Mouse (Mus musculus) layer of hippocampus, postnatal 10 days (tissue): Measurements from ENCODE around the gene Flvcr2. TPM values are rescaled to one million over a fixed set of nuclear protein-coding genes. Genes with fewer than 3 reads are reported as not detected.

ENCODE experiments used
- DNase-seq, 2 experiments: peaks; one replicate each; pipeline ENCODE4 v3.0.0; 2021; ENCODE audit warnings: low spot score in 2 of 2
- total RNA-seq, 2 experiments: library from RNA; stranded (reverse); gene quantifications; 2 replicates each; pipeline ENCODE4 v1.2.3; 2021

Flvcr2 gene
- total RNA-seq, 2 experiments from 2014 or later, result 2.8 to 3.0 TPM

DNA sequence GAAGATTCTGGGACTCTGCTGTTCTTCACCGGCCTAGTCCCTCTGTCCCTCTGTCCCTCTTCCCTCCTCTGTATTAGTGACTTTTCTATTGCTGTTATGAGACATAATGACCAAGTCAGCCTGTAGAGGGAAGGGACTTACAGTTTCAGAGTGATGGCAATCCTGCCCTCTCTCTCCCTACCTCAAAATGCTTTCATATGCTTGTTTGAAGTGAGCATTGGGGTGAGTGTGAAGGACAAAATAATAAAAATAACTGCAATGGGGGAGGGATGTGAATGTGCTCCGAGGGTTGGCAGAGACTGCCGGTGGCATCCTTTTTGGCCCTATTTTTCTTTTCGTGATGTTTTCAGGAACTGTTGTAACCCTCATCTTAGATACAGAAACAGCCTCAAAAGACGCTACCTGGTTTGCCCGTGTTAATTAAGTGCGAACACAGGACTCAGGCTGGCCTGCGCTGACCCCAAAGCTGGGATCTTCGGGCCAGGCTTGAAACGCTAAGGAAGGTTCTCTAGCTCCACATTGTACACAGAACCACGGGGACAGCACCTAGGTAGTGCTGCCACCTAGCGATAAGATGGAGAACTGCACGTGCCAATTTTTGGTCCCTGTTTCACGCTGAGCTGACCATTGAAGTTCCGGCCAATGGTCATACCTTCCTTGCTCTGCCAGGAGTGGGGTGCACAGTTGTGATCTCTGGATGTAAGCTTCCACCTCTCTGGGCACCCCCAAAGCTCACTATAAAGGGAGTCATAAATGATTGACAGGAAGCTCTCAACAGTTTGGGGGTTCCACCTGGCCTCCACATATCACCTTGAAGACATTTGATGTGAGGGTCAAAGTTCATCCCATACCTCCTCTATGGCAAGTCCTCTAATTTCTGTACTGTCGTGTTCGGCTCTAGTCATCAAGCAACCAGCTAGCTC lies 17.1 kb upstream of the Flvcr2 start:
- DNase-seq, result peak; percentile 62 to 73

- no peak for DNase-seq
Measured at GRCm38 (mm10) chr12:85729945-85730290, 16.4 kb upstream of the Flvcr2 start.

DNA sequence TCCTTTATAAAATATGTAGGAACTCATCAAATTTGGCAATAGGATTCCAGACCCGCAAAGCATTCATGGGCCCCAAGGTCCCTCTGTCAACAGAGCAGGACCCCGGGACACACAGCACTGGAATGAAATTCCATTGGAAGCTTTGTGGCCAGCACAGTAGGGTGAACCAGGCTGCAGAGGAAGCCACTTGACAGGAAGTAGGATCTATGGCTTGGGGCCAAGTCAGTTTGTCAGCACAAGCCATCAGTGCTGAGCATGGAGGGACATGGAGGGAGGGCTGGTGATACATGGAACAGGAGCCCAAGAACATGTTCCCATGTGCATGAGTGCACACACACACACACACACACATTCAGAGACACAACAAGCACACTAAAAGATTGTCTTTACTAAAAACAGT lies 10.1 kb upstream of the Flvcr2 start:
- no peak for DNase-seq

DNA sequence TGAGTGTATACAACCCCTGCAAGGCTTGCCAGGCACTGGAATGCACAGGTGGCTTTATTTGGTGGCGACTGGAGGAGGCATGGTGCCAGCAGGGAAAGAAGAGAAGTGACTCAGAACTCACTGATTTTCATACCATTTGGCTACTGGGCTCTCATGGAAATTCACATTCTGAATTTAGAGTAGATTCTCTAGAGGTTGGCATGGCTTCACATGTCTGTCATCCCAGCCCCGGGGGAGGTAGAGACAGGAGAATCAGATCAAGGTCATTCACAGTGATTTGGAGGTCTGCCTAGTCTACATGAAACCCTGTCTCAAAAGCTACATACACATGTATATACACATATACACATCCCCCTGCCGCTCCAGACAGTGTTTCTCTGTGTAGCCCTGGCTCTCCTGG lies 9.4 kb upstream of the Flvcr2 start:
- DNase-seq, result peak in 1 of 2 experiments; percentile 14

GRCm38 (mm10) chr12:85746696-85747219 lies 419 bp downstream of the Flvcr2 start:
- no peak for DNase-seq

- DNase-seq, result no peak
Measured at GRCm38 (mm10) chr12:85747343-85747742, 1.0 kb downstream of the Flvcr2 start.

DNA sequence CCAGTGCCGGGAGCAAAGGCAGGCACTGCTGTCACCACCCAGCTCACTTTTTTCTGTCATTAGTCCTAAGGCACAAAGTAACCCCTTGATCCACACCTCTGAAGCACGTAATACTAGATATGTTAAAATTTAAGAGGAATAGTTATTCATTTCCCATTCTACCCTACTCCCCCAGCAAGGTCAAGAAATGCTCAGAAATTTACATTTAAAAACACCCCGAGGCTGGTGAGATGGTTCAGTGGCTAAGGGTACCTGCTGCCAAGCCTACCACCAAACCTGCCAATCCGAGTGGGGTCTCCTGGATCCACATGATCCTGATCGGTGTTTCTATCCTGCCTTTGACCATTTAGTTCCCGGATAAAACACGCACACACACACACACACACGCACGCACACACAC lies 3.5 kb downstream of the Flvcr2 start:
- DNase-seq, result no peak

DNA sequence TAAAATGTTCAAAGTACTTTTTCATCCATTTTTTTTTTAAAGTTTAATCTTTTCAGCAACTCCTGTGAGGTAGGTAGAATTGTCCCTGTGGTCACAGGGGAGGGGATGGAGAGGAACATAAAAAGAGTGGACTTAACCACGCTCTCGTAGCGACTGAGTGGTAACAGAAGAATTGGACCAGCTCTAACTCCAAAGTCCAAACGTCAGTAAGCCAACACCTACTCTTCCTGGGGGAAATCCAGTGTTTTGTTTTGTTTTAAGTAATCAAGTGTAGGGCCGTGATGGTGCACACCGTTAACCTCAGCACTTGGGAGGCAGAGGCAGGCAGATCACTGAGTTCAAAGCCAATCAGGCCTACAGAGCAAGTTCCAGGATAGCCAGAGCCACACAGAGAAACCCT lies 5.8 kb downstream of the Flvcr2 start:
- no peak for DNase-seq

DNA sequence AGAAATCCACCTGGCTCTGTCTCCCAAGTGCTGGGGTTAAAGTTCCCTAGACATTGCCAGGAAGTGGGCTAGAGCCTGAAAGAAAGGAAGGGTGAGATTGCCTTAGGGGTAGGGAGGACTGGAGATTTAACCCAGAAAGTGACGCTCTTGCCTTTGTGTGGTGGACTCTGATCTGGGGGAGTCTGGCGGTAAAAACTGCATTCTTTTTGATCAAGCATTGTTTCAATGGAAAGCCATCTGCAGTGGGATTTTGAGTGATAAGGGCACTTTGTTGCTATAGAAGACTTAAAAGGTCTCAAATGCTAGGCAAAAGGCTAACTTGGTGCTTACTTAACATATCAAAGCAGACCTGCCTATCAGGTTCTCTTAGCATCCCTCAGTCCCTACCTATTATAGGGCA lies 6.9 kb downstream of the Flvcr2 start:
- DNase-seq, result no peak

DNA sequence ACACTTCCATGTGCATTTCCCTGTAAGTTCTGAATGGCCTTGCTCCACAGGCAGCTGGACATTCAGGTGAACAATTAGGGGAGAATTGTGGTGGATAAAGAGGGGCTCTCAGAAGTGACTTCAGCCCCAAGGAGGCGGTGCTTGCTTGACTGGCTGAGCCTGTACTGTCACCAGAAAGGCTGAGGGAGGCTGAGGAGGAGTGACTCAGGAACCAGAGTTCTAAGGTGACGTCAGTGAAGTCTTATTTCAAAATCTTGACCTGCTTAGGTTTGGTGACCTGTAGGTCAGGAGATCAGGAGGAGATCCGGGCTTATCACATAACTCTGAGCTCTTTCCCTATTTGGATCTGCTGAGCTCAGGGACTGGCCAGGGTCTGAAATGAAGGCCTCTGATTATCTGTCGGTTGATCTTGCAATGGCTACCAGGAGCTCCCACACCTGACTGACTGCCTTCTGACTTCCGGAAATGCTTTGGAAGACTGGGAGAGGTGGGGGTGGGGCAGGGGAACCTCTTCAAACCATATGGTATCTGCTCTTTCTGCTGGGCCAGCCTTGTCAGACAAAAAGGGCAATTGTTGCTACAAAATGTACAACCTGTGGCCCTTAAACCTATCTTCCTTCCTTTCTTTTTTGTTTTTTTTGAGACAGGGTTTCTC lies 8.4 kb downstream of the Flvcr2 start:
- no peak for DNase-seq

- DNase-seq, result no peak
Measured at GRCm38 (mm10) chr12:85756455-85756854, 10.1 kb downstream of the Flvcr2 start.

- no peak for DNase-seq
Measured at GRCm38 (mm10) chr12:85757074-85757473, 10.7 kb downstream of the Flvcr2 start.

- no peak for DNase-seq
Measured at GRCm38 (mm10) chr12:85758741-85759140, 12.4 kb downstream of the Flvcr2 start.

DNA sequence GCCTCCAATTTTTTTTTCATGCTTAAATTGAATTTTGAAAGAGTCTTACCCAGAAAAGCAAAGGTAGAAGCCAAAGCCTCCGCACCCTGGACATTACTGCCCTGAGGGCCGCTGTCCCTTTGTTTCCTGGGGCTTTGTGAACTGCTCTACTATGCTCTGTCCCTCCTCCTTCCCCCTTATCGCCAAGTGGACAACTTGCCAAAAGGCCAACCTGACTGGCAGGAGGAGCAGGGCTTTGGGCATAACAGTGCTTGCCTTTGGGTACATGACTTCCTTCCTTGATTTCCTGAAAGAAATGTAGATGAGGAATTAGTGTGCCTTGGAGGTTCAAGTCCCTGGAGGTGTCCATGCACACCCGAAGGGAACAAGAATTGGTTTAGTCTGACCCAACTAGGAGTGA lies 15.1 kb downstream of the Flvcr2 start:
- DNase-seq, result no peak

GRCm38 (mm10) chr12:85764686-85765085 lies 18.3 kb downstream of the Flvcr2 start:
- no peak for DNase-seq

- DNase-seq, result no peak
Measured at GRCm38 (mm10) chr12:85766287-85766686, 19.9 kb downstream of the Flvcr2 start.

- DNase-seq, result no peak
Measured at GRCm38 (mm10) chr12:85767750-85768149, 21.4 kb downstream of the Flvcr2 start.

DNA sequence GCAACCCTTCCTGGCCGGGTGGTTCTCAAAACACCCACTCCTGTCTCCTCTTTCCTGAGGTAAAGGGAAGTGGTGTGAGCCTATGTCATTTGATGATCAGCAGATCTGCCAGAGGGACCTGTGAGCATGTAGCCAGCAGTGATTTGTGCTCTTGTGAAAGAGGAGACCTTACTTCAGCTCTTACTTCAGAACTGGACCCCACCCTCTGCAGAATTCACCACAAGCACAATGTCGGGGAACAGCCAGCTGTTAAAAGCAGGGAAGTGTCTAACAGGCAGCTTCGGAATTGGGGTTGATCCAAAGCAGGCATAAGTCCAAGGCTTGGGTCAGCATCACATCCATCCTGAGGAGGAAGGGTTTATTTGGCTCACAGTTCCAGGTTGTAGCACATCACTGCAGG lies 25.0 kb downstream of the Flvcr2 start:
- no peak for DNase-seq

- DNase-seq, result no peak
Measured at GRCm38 (mm10) chr12:85778962-85779361, 32.6 kb downstream of the Flvcr2 start.

- DNase-seq, result no peak
Measured at GRCm38 (mm10) chr12:85779707-85780106, 33.4 kb downstream of the Flvcr2 start.

DNA sequence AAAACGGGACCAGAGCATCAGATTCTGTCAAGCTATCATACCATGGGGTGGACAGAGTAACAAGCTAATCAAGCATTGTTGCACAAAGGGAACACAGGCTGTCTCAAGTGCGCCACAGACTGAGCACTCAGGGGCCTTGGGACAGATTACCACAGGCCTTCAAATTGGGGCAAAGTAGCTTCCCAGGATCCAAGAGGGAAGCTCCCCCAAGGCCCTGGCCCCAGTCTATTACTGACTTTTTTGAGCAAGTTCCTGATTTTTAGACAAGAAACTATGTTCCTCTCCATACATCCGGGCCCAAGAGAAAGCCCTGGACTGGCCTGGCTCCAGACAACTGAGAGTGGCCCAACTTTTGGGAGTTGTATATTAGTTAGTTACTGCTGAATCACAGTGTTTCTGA lies 35.3 kb downstream of the Flvcr2 start:
- no peak for DNase-seq
